Mouse (Mus musculus) lung, postnatal 0 days (tissue): ENCODE data around the gene Junb. TPM values are rescaled to one million over a fixed set of nuclear protein-coding genes. Genes with fewer than 3 reads are reported as not detected.
A peak's percentile ranks its signal among the peaks of the same experiment; 100 is the strongest.

ENCODE experiments used
- ATAC-seq: fragments of 200-750 bp; cut with Nextera tagmentation; 2 replicates; pipeline ENCODE4 v1.8.0; 2017; ENCODE audit warnings: moderate library complexity
- DNase-seq: peaks from one replicate; pipeline ENCODE4 v3.0.0-alpha.2; 2016; ENCODE audit warnings: low spot score
- H3K27ac ChIP-seq: fragments of 300-500 bp; sonication (generic); 2 replicates; pipeline ENCODE4 v1.5.1; 2014; ENCODE audit warnings: antibody characterized with exemption, mild to moderate bottlenecking, low read length, mixed read lengths
- H3K27me3 ChIP-seq: fragments of 300-500 bp; sonication (generic); replicated peaks from 2 replicates; pipeline ENCODE4 v1.6.1; 2014; ENCODE audit warnings: low read length, mixed read lengths; ENCODE audit not compliant: insufficient read depth
- H3K36me3 ChIP-seq: fragments of 300-500 bp; sonication (generic); 2 replicates; pipeline ENCODE4 v1.6.1; 2014; ENCODE audit warnings: low read length, mixed read lengths; ENCODE audit not compliant: insufficient read depth
- H3K4me1 ChIP-seq: fragments of 300-500 bp; sonication (generic); 2 replicates; pipeline ENCODE4 v1.6.1; 2014; ENCODE audit warnings: antibody characterized with exemption, low read depth, low read length, mixed read lengths; ENCODE audit not compliant: insufficient read depth
- H3K4me2 ChIP-seq: fragments of 300-500 bp; sonication (generic); replicated peaks from 2 replicates; pipeline ENCODE4 v1.6.1; 2014; ENCODE audit warnings: low read depth, mild to moderate bottlenecking, low read length, moderate library complexity, mixed read lengths
- H3K4me3 ChIP-seq: fragments of 300-500 bp; sonication (generic); 2 replicates; pipeline ENCODE4 v1.5.1; 2014; ENCODE audit warnings: low read depth, low read length
- H3K9ac ChIP-seq: fragments of 300-500 bp; sonication (generic); replicated peaks from 2 replicates; pipeline ENCODE4 v1.6.1; 2014; ENCODE audit warnings: low read depth, mild to moderate bottlenecking
- H3K9me3 ChIP-seq: fragments of 300-500 bp; sonication (generic); 2 replicates; pipeline ENCODE4 v1.6.1; 2016; ENCODE audit warnings: low read length, mixed read lengths
- CTCF ChIP-seq: IDR thresholded peaks from 2 replicates; pipeline ENCODE4 v1.5.1; 2016; ENCODE audit warnings: antibody characterized with exemption, mild to moderate bottlenecking
- EP300 ChIP-seq: IDR thresholded peaks from 2 replicates; pipeline ENCODE4 v1.6.1; 2016; ENCODE audit warnings: antibody characterized with exemption, mild to moderate bottlenecking, control low read depth
- WGBS: fragments of 180-500 bp; shearing (Covaris S2); extraction: QIAGEN DNeasy Blood & Tissue Kit; methylation state at CpG from one replicate; pipeline ENCODE4 v1.1.7; 2014; 5-methylcytosine and 5-hydroxymethylcytosine counted together
- polyA plus RNA-seq: library from polyadenylated mRNA; unstranded; fragments of >200 nt; fragmentation: Nextera tagmentation; extraction: Ambion mirVana; gene quantifications from 2 replicates; pipeline ENCODE4 v1.2.1, GENCODE M21; 2015

Gene Junb
- polyA plus RNA-seq, 1 experiment from 2014 or later = 69.0 TPM

DNA sequence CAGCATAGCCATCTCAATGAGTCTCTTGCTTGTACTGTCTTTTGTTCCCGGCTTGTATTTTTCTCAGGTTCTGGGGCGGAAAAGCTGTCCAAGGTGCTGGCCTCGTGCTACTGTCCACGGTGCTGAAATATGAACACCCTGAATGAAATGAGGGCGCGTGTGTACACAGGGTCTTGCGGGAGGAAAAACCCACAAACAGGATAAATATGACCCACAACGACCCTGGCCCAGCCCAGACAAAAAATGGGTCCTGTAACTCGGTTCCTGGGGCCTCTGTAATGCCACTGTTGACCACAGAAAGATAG is 31.3 kb downstream of the Junb start:
- DNase-seq (peak; percentile 58), ATAC-seq (peak; percentile 33; the same call in 1 of the 2 replicates)
- 14% methylated on average over 9 of the region's 9 CpGs for WGBS
- peaks cover 48% of the 10 kb centered on the region for H3K27me3 ChIP-seq
- H3K9me3 ChIP-seq = no peaks in the 10 kb centered on the region
- no peak overlapping the region for H3K4me2 ChIP-seq
- H3K4me1 ChIP-seq = no peaks in the 10 kb centered on the region
- H3K27ac ChIP-seq = no peak overlapping the region
- H3K9ac ChIP-seq = no peak overlapping the region
- H3K36me3 ChIP-seq = no peaks in the 10 kb centered on the region
- no peak for TF ChIP-seq EP300
- no peak for TF ChIP-seq CTCF
- no peak overlapping the region for H3K4me3 ChIP-seq

DNA sequence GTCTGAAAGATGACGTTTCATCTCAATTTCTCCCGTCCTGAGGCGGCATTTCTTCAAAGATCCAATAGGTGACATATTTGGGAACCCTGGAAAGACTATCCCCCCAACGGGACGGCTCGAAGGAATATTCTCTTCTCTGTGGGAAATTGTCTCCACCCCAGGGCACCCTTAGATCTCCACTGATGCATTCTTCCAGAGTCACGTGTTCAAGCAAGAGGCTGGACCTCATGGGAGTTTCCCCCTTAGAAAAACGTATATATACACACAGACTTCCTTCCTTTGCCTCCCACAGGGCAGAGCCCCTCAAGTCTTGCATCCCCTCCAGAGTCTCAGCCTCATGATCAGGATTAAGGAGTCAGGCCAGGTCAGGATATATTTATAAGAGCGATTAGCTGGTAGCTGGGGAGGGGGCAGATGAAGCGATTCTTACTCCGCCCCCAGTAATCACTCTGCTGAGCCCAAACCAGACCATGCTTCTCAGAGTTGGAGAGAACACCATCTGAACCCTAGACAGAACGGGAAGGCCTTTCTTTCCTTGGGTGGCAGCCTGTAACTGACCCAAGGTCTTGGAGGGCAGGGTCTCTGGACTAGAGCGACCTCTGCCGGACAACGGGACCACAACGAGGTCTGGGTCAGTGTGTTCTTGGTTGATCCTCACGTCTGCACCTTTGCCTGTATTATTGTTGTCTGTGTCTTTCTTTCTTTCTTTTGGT is 31.8 kb downstream of the Junb start, which contains the start of gene Rtbdn:
Rtbdn (plus strand) TSS at position 464 of the 713 bp plus-strand sequence.
- peak within 1 kb of the TSS; percentile 55 for H3K4me2 ChIP-seq
- peak within 1 kb of the TSS; percentile 32 for H3K4me3 ChIP-seq
- ATAC-seq (peak; percentile 16; the same call in 1 of the 2 replicates), DNase-seq (no peak)
- 9% methylated on average over 17 of the region's 17 CpGs for WGBS
- H3K9ac ChIP-seq = no peak within 1 kb of the TSS
- no peaks in the 10 kb centered on the region for H3K36me3 ChIP-seq
- peaks cover 48% of the 10 kb centered on the region for H3K27me3 ChIP-seq
- TF ChIP-seq EP300 (no peak), CTCF (peak; percentile 46)
- no peaks in the 10 kb centered on the region for H3K9me3 ChIP-seq
- no peaks in the 10 kb centered on the region for H3K4me1 ChIP-seq
- no peak within 1 kb of the TSS for H3K27ac ChIP-seq

DNA sequence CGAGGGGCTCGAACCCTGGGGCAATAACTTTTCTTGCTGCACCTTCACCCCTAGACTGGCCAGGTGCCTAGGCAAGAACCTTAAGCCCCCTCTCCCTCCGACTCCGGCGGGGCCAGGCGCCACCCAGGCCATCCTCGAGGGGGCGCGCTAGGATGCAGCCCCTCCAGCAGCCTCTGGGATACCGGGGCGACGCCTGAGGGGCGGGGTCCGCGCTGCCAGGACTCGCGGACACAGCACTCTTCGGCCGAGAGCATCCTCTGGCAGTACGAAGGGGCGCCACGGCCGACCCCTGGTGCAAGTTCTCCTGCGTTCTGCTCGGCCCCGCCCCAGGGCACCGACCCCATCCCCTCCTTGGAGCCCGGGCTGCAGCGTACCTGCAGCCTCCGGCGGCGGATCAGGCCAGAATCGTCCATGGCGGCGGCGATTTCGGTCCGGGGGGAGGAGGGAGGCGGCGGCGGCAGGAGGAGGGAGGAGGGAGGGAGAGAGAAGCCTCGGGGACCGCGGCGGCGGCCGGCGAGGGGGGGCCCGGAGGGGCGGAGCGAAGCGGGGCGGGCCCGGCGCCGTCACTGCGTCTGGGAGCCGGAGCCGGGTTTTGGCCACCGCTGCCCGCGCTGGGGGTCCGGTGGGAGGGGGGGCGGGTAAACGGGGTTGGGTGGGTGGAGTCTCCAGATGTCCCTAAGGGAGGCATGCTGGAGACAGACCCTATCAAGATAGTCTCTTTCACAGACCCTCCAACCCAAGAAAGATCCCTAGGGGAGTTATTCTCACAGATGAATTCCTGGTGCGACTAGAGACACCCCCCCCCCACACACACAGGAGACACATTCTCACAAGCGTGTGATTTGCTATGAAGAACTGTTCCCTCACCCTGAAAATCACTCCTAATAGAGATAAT is 32.6 kb downstream of the Junb start:
- Histone ChIP-seq H3K27me3 (peaks cover 48% of the 10 kb centered on the region), H3K4me2 (peak overlapping the region; percentile 55), H3K9ac (no peak overlapping the region), H3K27ac (no peak overlapping the region), H3K4me3 (peak overlapping the region; percentile 32), H3K36me3 (no peaks in the 10 kb centered on the region), H3K9me3 (no peaks in the 10 kb centered on the region), H3K4me1 (no peaks in the 10 kb centered on the region)
- 1% methylated on average over 21 of the region's 67 CpGs for WGBS
- no peak for DNase-seq
- TF ChIP-seq EP300 (no peak), CTCF (peak; percentile 35)
- ATAC-seq = no peak

DNA sequence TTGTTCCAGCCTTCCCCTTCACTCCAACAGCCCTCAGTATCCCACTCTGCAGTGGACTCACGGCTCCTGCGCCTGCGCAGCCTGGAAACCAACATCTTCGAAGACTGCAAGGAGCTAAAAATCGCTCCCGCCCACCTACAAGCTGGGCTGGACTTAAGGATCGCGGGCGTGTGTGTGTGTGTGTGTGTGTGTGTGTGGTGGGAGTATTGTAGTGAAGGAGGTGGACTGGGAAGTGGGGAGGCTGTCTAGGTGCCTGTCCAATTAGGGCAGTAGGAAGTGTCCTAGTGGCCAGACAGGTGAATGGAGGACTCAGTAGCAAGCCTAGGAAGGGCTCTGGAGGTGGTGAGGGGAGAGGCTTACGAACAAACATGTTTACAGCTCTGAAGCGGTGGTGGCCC is 33.3 kb downstream of the Junb start:
- H3K36me3 ChIP-seq = no peaks in the 10 kb centered on the region
- H3K4me3 ChIP-seq = peak overlapping the region; percentile 32; the same call in 1 of the 2 replicates
- DNase-seq (no peak), ATAC-seq (no peak)
- H3K9ac ChIP-seq = no peak overlapping the region
- no peak for TF ChIP-seq CTCF
- no peak for TF ChIP-seq EP300
- H3K27ac ChIP-seq = no peak overlapping the region
- 8% methylated on average over 11 of the region's 11 CpGs for WGBS
- H3K4me1 ChIP-seq = no peaks in the 10 kb centered on the region
- peaks cover 48% of the 10 kb centered on the region for H3K27me3 ChIP-seq
- H3K9me3 ChIP-seq = no peaks in the 10 kb centered on the region
- H3K4me2 ChIP-seq = no peak overlapping the region

DNA sequence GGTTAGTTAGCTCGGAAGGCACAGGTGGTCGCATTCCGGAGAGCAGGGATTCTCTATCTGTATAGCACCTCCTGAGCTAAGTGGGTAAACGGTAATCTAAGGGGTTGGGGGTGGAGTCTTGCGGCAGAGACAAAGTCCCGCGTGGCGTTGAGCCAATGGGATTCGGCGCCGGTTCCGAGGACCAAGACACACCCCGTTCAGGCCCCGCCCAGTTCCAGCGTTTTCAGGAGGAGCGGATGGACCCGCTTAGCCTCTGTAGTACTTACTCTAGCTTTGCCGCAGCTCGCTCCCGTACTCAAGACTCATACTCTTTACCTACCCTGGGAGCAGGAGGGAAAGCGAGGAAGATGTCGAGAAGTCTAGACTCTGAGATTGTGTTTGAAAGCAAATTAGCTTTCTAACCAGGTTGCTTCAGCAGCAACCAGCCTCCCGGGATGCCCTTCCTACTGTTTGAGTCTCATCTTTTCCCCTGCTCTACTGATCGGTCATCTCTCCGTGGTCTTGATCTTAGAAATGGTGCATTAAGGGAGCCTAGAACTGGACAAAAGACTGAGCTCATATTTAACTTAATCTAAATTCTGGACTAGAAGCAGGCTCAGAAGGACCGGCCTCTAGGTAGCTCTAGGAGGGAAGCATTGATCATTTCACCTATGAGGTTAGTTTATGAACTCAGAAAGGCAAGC is 33.9 kb downstream of the Junb start:
- WGBS = 3% methylated on average over 26 of the region's 26 CpGs
- H3K27me3 ChIP-seq = peaks cover 46% of the 10 kb centered on the region
- no peaks in the 10 kb centered on the region for H3K9me3 ChIP-seq
- TF ChIP-seq EP300 (no peak), CTCF (no peak)
- H3K4me1 ChIP-seq = no peaks in the 10 kb centered on the region
- H3K4me3 ChIP-seq = no peak overlapping the region
- no peak overlapping the region for H3K9ac ChIP-seq
- H3K4me2 ChIP-seq = no peak overlapping the region
- DNase-seq (peak; percentile 17), ATAC-seq (no peak)
- H3K36me3 ChIP-seq = no peaks in the 10 kb centered on the region
- no peak overlapping the region for H3K27ac ChIP-seq

DNA sequence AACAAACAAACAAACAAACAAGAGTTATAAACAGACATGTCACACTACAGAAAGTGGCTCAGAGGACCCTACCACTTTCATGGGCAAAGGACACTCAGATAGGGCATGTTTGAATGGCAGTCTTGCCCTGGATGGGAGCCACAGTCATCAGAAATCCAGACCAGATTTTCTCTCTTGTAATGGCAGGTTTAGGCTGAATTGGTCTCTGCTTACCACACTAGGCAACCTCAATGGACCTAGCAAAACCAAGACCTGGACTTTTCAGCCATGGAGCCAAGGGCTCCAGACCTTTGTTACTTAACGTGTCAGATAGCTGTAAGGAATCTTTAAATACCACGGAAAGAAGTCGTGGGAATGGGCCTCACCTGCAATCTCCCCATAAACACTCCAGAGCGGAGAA is 34.8 kb downstream of the Junb start:
- no peaks in the 10 kb centered on the region for H3K4me1 ChIP-seq
- H3K4me2 ChIP-seq = no peak overlapping the region
- no peak for TF ChIP-seq EP300
- no peak for TF ChIP-seq CTCF
- WGBS = 17% methylated on average over 4 of the region's 4 CpGs
- H3K9me3 ChIP-seq = no peaks in the 10 kb centered on the region
- no peak overlapping the region for H3K27ac ChIP-seq
- no peak overlapping the region for H3K9ac ChIP-seq
- peaks cover 46% of the 10 kb centered on the region for H3K27me3 ChIP-seq
- DNase-seq = no peak
- no peak for ATAC-seq
- no peaks in the 10 kb centered on the region for H3K36me3 ChIP-seq
- H3K4me3 ChIP-seq = no peak overlapping the region
